Mouse (Mus musculus): Measurements from ENCODE around the gene Ddx39. TPM values are rescaled to one million over a fixed set of nuclear protein-coding genes. Genes with fewer than 3 reads are reported as not detected.

Gene Ddx39
- total RNA-seq, 1 experiment from 2014 or later, result 109 TPM

DNA sequence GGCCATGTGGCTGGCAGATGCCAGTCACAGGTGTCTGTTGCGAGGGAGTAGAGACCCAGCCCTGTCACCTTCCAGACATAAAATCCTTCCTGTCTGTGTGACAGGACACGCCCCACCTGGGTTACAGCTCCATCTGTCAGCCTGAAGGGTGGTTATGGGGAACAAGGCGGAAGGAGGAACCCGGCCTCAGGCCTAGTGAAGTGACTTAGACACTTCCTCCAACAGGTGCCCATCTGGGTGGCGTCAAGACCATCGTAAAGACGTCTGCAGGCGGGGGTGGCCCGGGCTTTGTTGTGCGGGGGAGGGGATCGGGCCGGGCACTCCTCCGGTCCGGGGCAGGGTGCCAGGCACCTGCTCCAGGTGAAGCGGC lies 16.7 kb upstream of the Ddx39 start:
- ATAC-seq (replicated peaks; ENCODE audit: low read depth, poor library complexity, severe bottlenecking), result peak; percentile 55

DNA sequence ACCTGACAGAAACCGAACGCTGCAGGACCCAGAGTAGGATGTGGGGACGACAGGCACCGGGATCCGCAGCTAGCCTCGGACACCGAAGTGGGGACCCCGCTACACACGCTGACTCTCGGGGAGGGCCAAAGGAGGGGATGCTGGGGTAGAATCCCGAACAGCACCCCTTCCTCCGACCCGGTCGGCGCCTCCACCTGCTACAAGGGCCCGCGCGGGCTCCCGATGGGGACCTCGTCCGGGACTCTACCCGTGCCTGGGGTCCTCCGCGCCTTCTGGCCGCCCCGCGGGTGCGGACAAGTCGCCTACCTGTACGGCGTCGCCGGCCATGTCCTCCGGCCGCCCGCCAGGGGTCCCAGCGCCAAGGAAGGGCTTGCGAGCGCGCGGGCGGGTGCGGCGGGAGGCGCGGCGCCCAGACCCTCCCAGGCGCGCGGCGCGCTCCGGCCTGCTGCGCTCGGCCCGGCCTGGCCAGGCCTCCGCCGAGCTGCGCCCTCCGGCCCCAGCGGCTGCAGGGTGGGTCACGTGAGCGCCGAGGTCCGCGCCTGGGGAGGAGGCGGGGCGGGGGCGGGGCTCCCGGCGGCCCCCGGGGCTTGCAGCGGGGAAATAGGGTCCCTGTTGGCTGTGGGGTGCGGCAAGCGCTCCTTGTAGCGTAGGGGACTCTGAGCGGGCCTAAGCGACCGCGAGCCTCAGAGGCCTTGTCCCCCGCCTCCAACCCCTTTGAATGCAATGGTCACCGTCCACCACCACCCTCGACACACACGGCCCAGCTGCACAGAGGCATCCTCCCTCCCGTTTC lies 16.1 kb upstream of the Ddx39 start, which contains the start of gene Pkn1:
TSS of gene Pkn1 (minus strand) at position 519 of the 793 bp plus-strand sequence.
- peak; percentile 44 for ATAC-seq (replicated peaks; ENCODE audit: low read depth, poor library complexity, severe bottlenecking)

- ATAC-seq (replicated peaks; ENCODE audit: low read depth, poor library complexity, severe bottlenecking), result no peak
Observed at GRCm38 (mm10) chr8:83699566-83699965, 15.4 kb upstream of the Ddx39 start.

DNA sequence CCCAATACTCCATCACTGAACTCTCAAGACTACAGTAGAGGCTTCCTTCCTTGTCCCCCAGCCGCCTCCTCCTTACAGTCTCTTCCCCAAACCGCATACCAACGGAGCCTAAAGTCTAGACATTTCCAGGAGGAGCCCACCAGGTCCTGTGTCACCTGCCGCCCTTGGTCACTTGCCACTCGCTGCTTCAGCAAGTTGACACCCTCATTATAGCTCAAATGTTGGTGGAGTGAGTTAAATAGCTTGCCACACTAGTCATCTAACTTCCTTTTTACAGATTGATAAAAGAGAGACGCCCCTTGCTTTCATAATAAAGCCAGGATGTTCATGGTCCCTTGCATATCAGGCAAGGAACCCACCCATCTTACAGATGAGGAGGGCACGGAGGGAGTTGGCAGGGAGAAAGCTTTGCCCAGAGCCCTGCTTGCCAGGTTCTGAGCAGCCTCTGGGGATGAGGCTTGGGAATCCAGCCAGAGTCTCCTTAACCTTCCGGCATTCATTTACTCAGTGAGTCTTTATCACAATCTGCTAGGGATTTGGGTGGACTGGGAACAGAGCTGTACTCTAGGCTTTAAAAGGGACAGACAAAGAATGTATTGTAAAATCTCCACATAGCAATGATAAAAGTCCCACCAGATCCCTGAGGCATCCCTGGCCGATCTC lies 14.4 kb upstream of the Ddx39 start:
- ATAC-seq (replicated peaks; ENCODE audit: low read depth, poor library complexity, severe bottlenecking), result no peak

DNA sequence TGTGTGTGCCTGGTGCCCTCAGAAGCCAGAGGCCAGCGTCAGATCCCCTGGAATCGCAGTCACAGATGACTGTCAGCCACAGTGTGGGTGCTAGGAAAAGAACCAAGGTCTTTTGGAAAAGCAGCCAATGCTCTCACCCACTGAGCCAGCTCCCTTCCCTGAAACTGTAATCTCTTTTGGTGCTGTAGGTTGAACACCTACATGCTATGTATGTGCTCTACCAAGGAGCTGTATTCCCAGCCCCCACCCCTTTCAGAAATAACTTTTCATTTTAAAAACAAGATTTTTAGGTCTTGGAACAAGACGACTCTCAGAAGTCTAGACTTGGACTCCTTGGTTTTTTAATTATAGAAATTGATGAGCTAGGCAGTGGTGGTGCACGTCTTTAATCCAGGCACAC lies 11.6 kb upstream of the Ddx39 start:
- ATAC-seq (replicated peaks; ENCODE audit: low read depth, poor library complexity, severe bottlenecking), result no peak

GRCm38 (mm10) chr8:83706411-83706810 lies 8.6 kb upstream of the Ddx39 start:
- ATAC-seq (replicated peaks; ENCODE audit: low read depth, poor library complexity, severe bottlenecking), result no peak

DNA sequence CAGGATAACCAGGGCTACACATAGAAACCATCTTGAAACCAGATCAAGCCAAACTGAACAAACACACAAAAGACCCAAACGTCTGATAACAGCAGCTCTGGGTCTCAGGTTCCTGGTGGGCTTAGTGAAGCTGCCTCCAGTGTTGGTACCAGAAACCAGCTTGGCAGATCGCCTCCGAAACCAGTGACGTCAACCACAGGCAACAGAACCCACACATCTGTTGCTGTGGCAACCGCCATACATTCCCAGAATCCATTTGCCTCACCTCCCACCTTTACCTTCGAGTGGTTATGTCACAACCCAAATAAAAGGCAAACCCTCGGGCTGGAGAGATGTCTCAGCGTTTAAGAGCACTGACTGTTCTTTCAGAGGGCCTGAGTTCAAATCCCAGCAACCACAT lies 7.4 kb upstream of the Ddx39 start:
- no peak for ATAC-seq (replicated peaks; ENCODE audit: low read depth, poor library complexity, severe bottlenecking)

DNA sequence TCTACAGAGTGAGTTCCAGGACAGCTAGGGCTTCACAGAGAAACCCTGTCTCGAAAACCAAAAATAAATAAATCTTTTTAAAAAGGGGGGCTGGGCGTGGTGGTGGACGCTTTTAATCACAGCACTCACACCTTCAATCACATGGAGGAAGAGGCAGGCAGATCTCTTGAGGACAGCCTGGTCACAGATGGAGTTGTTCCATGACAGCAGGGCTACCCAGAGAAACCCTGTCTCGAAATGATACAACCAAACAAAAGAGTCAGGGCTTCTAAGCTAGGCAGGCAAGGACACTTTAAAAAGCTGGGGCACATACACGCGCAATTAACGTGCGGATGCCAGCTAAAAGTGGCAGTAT lies 324 bp upstream of the Ddx39 start:
- no peak for ATAC-seq (replicated peaks; ENCODE audit: low read depth, poor library complexity, severe bottlenecking)

GRCm38 (mm10) chr8:83715771-83716170 lies 794 bp downstream of the Ddx39 start:
- no peak for ATAC-seq (replicated peaks; ENCODE audit: low read depth, poor library complexity, severe bottlenecking)

- ATAC-seq (replicated peaks; ENCODE audit: low read depth, poor library complexity, severe bottlenecking), result no peak
Observed at GRCm38 (mm10) chr8:83716563-83716962, 1.6 kb downstream of the Ddx39 start.

DNA sequence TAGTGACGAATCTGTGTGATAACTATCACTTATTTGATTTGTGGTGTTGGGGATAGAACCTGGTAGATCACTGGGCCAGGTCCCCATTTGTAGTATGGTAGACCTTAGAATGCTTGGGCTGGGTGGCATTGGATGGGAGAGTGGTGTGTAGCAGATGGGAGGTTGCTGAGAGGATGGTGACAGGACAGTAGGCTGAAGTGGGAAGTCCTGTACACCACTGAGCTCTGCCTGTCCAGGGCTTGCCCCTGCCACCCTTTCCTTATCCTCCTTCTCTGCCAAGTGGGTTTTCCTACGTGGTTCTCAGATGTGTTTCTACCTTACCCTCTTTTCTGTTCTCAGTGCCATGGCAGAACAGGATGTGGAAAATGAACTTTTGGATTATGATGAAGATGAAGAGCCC lies 4.1 kb downstream of the Ddx39 start:
- ATAC-seq (replicated peaks; ENCODE audit: low read depth, poor library complexity, severe bottlenecking), result no peak

DNA sequence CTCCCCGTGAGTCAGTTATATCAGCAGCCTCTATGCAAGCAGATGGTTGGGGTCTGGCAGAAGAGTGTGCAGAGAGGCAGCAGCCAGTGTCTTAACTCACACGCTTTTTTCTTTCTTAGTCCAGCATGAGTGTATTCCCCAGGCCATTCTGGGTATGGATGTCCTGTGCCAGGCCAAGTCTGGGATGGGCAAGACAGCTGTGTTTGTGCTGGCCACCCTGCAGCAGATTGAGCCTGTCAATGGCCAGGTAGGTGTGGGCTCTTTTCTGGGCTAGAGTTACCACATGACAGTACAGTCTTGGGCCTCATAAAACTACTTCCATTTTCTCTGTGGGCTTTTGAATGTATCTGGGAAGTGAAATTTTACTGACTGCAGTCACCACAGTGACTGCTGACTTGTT lies 4.7 kb downstream of the Ddx39 start:
- ATAC-seq (replicated peaks; ENCODE audit: low read depth, poor library complexity, severe bottlenecking), result no peak

- no peak for ATAC-seq (replicated peaks; ENCODE audit: low read depth, poor library complexity, severe bottlenecking)
Observed at GRCm38 (mm10) chr8:83721405-83722025, 6.5 kb downstream of the Ddx39 start.

DNA sequence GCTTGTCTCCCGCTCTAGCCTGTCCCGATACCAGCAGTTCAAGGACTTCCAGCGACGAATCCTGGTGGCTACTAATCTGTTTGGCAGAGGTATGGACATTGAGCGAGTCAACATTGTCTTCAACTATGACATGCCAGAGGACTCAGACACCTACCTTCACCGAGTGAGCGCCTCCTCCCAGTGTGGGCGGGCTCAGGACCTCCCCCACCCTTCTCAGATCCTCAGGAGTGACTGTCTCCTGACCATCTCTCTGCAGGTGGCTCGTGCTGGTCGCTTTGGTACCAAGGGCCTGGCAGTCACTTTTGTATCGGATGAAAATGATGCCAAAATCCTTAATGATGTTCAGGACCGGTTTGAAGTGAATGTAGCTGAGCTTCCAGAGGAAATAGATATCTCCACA lies 7.7 kb downstream of the Ddx39 start:
- no peak for ATAC-seq (replicated peaks; ENCODE audit: low read depth, poor library complexity, severe bottlenecking)

GRCm38 (mm10) chr8:83723447-83724083 lies 8.6 kb downstream of the Ddx39 start:
- ATAC-seq (replicated peaks; ENCODE audit: low read depth, poor library complexity, severe bottlenecking), result no peak

DNA sequence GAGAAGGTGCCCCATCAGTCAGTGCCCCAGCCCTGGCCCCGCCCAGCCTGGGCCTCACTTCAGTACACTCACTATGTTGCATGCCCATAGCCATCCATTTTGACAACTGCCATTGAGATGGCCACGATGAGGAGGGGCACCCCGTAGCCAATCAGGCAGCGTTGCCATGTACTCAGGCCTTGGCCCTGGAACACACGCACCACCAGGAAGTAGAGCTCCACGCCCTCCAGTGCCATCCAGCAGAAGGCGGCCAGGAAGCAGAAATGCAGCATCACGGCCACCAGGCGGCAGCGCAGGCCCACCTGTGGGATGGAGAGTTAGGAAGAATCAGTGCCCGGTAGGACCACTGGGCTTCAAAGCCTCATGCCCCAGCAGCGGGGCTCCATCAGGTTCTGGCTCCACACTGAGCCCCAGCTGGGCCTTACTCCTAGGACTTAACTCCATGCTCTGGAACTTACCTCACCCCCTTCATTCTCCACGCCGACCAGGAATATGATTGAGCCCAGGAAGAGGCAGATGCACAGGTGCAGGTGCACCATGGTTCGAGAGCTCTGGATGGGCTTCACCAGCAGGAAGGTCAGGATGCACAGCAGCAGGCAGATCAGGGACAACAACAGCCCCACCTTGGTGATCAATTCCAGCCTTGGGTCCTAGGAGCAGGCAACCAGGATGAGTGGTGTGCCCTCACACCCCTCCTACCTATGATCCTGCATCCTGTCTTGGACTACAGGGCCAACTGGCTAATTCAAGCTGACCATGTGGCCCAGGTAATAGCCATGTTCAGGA lies 9.9 kb downstream of the Ddx39 start:
- peak; percentile 86 for ATAC-seq (replicated peaks; ENCODE audit: low read depth, poor library complexity, severe bottlenecking)

- ATAC-seq (replicated peaks; ENCODE audit: low read depth, poor library complexity, severe bottlenecking), result no peak
Observed at GRCm38 (mm10) chr8:83725521-83726102, 10.6 kb downstream of the Ddx39 start.

GRCm38 (mm10) chr8:83729009-83729807 lies 14.2 kb downstream of the Ddx39 start:
- peak; percentile 55 for ATAC-seq (replicated peaks; ENCODE audit: low read depth, poor library complexity, severe bottlenecking)

DNA sequence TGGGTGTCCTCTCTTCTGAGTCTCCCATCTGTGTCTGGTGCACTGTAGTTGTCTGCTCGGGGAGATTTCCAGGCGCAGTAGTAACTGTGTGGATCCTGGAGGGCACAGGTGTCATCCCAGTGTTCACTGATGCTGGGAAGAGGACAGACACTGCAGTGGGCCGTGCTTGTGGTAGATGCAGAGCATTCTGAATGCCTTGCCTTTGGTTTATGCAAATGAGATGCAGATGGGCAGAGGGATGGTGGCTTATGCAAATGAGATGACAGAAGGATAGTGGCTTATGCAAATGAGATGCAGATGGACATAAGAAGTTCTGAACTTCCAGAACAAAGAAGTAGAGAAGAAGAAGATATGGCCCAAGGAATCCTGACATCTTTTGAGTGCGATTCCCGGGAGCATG lies 16.9 kb downstream of the Ddx39 start:
- no peak for ATAC-seq (replicated peaks; ENCODE audit: low read depth, poor library complexity, severe bottlenecking)

All from common myeloid progenitor, adult 5-6 weeks (primary cell).